Mouse (Mus musculus): ENCODE data around the gene Mid1.

DNA sequence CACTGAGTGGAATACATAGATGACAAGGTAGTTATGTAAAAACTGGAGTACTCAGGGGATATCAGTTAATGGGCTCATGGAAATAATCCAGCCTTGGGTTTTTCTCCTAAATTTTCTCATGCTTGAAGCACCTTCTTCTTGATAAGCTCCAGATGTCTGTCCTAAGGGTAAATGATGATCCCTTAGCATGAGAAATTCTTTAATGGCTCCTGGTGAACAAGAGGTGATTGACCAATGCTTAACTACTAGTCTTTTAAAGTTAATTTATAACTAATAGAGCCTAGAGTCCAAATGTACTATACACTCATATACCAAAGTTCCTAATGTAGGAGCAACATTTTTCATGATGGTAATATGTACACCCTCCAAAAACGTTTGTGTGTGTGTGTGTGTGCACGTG lies 218.7 kb downstream of the Mid1 start:
- TF ChIP-seq GATA1 (IDR thresholded peaks at IDR 0.05; ENCODE audit: borderline replicate concordance, low read length): no peak
- no peak for TF ChIP-seq FLI1 (IDR thresholded peaks at IDR 0.05; ENCODE audit: low read length)
